Mouse (Mus musculus) heart, embryonic 10.5 days (tissue): ENCODE measurements at regions not wholly inside any gene's neighbourhood (a gene's known extent, or its start where the extent isn't known, plus 50 kb on each side); places are given as distances from the start of the nearest gene placed in this dataset.

Source experiments
- DNase-seq: peaks from one replicate; pipeline ENCODE4 v3.0.0-alpha.2; 2017; ENCODE audit warnings: low spot score
- H3K27ac ChIP-seq: fragments of 300-500 bp; sonication (generic); 2 replicates; pipeline ENCODE4 v1.5.1; 2016; ENCODE audit warnings: mild to moderate bottlenecking
- H3K27me3 ChIP-seq: fragments of 300-500 bp; sonication (generic); 2 replicates; pipeline ENCODE4 v1.6.1; 2016; ENCODE audit warnings: mild to moderate bottlenecking; ENCODE audit not compliant: poor library complexity, insufficient read depth, severe bottlenecking
- H3K36me3 ChIP-seq: fragments of 300-500 bp; sonication (generic); 2 replicates; pipeline ENCODE4 v1.6.1; 2016; ENCODE audit warnings: mild to moderate bottlenecking, moderate library complexity
- H3K4me1 ChIP-seq: fragments of 300-500 bp; sonication (generic); 2 replicates; pipeline ENCODE4 v1.6.1; 2016; ENCODE audit warnings: mild to moderate bottlenecking
- H3K4me3 ChIP-seq: fragments of 300-500 bp; sonication (generic); 2 replicates; pipeline ENCODE4 v1.5.1; 2016; ENCODE audit warnings: mild to moderate bottlenecking, moderate library complexity
- H3K9me3 ChIP-seq: fragments of 300-500 bp; sonication (generic); 2 replicates; pipeline ENCODE4 v1.6.1; 2016; ENCODE audit warnings: mild to moderate bottlenecking, moderate library complexity
- whole genome bisulfite sequencing: fragments of 180-500 bp; shearing (Covaris S2); methylation state at CpG from one replicate; pipeline ENCODE4 v1.1.7; 2016; 5-methylcytosine and 5-hydroxymethylcytosine counted together

GRCm38 (mm10) chr2:30723059-30723587 lies 80.3 kb downstream of the 1700001O22Rik start:
- no peak overlapping the region for H3K4me3 ChIP-seq
- H3K9me3 ChIP-seq = no peaks in the 10 kb centered on the region
- no peaks in the 10 kb centered on the region for H3K27me3 ChIP-seq
- no peak for DNase-seq
- peak overlapping the region; percentile 94 for H3K27ac ChIP-seq
- 25% methylated on average over 10 of the region's 10 CpGs for whole genome bisulfite sequencing
- no peaks in the 10 kb centered on the region for H3K36me3 ChIP-seq
- peaks cover 85% of the 10 kb centered on the region for H3K4me1 ChIP-seq

- no peak for DNase-seq
- Histone ChIP-seq H3K9me3 (no peaks in the 10 kb centered on the region), H3K4me3 (peak overlapping the region; percentile 1; the same call in 1 of the 2 replicates), H3K27me3 (no peaks in the 10 kb centered on the region), H3K27ac (peak overlapping the region; percentile 94), H3K4me1 (peaks cover 92% of the 10 kb centered on the region), H3K36me3 (no peaks in the 10 kb centered on the region)
- 40% methylated on average over 7 of the region's 7 CpGs for WGBS
These were observed 81.0 kb downstream of the 1700001O22Rik start for GRCm38 (mm10) chr2:30722263-30723050.

DNA sequence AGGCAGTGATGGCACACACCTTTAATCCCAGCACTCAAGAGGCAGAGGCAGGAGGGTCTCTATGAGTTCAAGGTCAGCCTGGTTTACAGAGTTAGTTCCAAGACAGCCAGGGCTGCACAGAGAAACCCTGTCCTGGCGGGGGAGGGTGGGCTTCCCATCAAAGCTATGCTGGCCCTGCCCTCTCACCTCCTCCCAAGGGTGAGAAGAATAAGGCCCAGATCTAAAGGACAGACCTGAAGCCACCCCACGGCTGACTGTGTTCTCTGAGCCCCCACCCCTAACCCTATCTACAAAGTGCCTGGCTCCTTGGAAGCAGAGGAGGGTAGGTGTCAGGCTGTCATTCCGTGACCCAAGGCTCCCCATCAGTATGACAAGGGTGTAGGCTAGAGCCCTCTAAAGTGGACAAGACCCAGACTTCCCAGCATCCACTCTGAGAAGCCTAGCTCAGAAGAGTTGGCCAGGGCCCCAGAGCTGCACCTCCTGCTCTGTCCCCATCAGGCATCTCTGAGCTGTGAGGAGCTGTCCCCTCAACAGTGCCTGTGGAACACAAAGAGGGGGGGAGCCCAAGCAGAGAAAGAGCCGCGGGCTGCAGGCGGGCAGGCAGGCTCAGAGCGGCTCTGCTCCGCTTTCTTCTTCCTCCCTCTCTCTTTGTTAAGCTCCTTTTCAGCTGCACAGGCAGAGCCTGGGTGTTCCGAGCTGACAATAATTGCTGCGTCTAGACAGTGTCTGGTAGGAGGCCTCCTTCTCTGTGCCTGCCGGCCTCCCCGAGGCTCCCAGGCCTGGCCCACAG lies 81.8 kb downstream of the 1700001O22Rik start:
- WGBS = 18% methylated on average over 12 of the region's 12 CpGs
- peaks cover 98% of the 10 kb centered on the region for H3K4me1 ChIP-seq

GRCm38 (mm10) chr2:30721048-30721461 lies 82.4 kb downstream of the 1700001O22Rik start:
- H3K9me3 ChIP-seq = no peaks in the 10 kb centered on the region
- no peak overlapping the region for H3K4me3 ChIP-seq
- peak overlapping the region; percentile 94 for H3K27ac ChIP-seq
- no peaks in the 10 kb centered on the region for H3K27me3 ChIP-seq
- H3K36me3 ChIP-seq = no peaks in the 10 kb centered on the region
- H3K4me1 ChIP-seq = peaks cover 98% of the 10 kb centered on the region
- WGBS = 62% methylated on average over 5 of the region's 5 CpGs
- DNase-seq = no peak

More for the DNA sequence above, 81.8 kb downstream of the 1700001O22Rik start:
- no peak for DNase-seq
- Histone ChIP-seq H3K9me3 (no peaks in the 10 kb centered on the region), H3K4me3 (peak overlapping the region; percentile 1; the same call in 1 of the 2 replicates), H3K27me3 (no peaks in the 10 kb centered on the region), H3K27ac (peak overlapping the region; percentile 94), H3K36me3 (no peaks in the 10 kb centered on the region)

DNA sequence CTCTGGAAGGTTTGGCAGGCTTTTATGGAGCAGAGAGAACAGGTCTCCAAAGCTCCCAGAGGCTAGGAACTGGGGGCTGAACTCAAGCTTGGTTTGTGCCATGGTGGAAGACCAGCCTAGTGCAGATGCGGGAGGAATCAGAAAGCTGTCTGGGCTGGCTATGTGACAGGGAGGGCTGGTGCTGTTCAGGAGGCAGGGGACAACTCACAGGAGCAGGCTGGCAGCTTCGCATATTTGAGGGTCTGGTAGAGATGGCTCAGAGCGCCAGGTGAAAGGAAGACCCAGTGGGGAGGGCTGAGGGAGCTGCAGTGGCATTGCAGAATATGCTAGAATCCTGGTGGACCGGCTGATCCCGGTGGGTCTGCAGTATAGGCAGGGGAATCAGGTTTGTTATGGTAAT lies 83.2 kb downstream of the 1700001O22Rik start:
- Histone ChIP-seq H3K4me3 (peak overlapping the region; percentile 51; the same call in 1 of the 2 replicates), H3K9me3 (no peaks in the 10 kb centered on the region), H3K27me3 (no peaks in the 10 kb centered on the region), H3K36me3 (no peaks in the 10 kb centered on the region), H3K4me1 (peaks cover 94% of the 10 kb centered on the region), H3K27ac (peak overlapping the region; percentile 94)
- DNase-seq = no peak
- WGBS = 50% methylated on average over 5 of the region's 5 CpGs

GRCm38 (mm10) chr2:30719611-30720290 lies 83.7 kb downstream of the 1700001O22Rik start:
- WGBS = 21% methylated on average over 8 of the region's 8 CpGs
- H3K4me1 ChIP-seq = peaks cover 88% of the 10 kb centered on the region
- H3K4me3 ChIP-seq = peak overlapping the region; percentile 51
- DNase-seq = no peak
- no peaks in the 10 kb centered on the region for H3K27me3 ChIP-seq
- H3K36me3 ChIP-seq = no peaks in the 10 kb centered on the region
- peak overlapping the region; percentile 94 for H3K27ac ChIP-seq
- no peaks in the 10 kb centered on the region for H3K9me3 ChIP-seq

DNA sequence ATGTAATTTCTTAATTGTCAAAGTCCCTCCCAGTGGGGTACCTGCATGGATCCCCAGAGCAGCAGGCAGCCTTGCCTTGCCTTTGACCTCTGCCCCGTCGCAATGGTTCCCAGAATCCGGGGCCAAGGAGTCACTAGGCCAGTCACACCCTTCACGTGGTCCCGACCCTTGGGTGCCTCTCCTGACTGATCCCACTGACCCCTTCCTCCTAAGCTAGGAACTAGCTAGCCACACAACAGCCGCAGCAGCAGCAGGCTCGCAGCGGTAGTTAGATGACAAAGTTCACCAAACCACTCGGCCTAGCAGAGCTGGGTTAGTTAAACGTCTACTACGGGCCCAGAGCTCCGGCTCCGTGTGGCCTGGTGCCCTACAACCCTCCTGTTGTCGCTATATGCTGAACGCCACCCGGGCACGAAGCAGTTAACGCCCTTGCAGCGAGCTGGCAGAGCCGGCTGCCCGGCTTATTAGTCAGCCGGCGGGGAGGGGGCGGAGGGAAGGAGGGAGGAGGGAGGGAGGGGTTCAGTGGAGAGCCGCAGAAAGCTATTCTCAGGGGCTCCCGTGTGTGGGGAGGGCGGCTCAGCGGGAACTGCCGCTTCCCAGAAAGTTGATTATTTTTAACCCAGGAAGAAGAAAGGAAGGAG lies 84.6 kb downstream of the 1700001O22Rik start:
- Histone ChIP-seq H3K27ac (peak overlapping the region; percentile 94), H3K4me1 (peaks cover 82% of the 10 kb centered on the region), H3K36me3 (no peaks in the 10 kb centered on the region), H3K27me3 (no peaks in the 10 kb centered on the region), H3K9me3 (no peaks in the 10 kb centered on the region), H3K4me3 (peak overlapping the region; percentile 51)
- WGBS = under 1% methylated on average over 29 of the region's 29 CpGs
- DNase-seq = peak; percentile 95

DNA sequence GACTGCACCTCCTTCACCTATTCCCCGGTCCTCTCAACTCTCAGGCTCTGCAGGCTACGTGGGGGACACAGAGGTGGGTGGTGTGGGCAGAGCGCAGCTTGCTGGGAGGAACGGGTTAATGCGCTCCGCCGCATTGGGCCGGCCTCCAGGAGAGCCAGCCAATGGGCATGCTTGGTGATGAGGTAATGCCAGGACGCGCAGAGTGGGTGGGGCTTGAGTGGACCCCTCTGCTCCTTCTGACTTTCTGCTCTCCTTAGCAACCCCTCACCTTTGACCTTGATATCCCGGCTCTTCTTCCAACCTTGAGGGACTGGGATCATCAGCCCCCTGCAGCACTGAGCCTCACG lies 85.2 kb downstream of the 1700001O22Rik start:
- Histone ChIP-seq H3K27ac (peak overlapping the region; percentile 94), H3K27me3 (no peaks in the 10 kb centered on the region), H3K4me1 (peaks cover 79% of the 10 kb centered on the region), H3K4me3 (peak overlapping the region; percentile 51), H3K36me3 (no peaks in the 10 kb centered on the region), H3K9me3 (no peaks in the 10 kb centered on the region)
- WGBS = 0% methylated on average over 12 of the region's 12 CpGs
- DNase-seq = peak; percentile 95

DNA sequence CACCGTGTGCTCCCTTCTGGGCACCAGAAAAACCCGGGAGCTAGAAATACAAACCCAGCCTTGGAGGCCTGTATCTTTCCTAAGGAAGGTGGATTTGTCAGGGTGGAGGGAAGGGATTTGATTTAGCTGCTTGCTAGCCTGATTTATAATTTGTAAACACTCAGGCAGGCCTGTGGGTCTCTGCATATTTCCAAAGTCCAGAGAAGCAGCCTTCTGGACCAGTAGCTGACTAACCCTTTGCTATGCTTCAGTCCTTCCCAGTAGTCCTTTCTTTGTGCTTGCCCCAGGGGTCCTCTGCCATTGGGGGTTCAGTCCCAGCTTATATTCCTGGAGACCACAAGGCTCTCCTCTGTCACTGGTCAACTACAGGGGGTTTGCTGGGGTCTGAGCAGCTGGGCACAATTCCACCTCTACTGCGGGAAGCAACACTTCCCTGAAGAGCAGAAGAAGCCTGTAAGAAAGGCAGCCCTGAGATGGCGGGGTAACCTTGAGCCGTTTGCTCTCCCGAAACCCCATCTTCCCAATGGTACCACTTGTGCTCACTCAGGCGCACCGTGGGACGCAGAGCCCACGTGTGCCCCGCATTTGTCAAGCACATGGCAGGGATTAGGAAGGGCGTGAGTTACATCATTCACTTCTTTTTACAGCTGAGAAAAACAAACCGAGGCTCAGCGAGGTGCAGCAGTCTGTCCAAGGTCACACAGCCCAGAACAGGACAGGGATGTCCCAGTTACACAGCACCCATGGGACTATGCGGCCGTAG lies 85.7 kb downstream of the 1700001O22Rik start:
- no peaks in the 10 kb centered on the region for H3K36me3 ChIP-seq
- H3K4me3 ChIP-seq = peak overlapping the region; percentile 51
- H3K27ac ChIP-seq = peak overlapping the region; percentile 94
- no peak for DNase-seq
- no peaks in the 10 kb centered on the region for H3K27me3 ChIP-seq
- H3K9me3 ChIP-seq = no peaks in the 10 kb centered on the region
- WGBS = 10% methylated on average over 16 of the region's 16 CpGs
- H3K4me1 ChIP-seq = peaks cover 79% of the 10 kb centered on the region

- WGBS = 1% methylated on average over 24 of the region's 24 CpGs
- Histone ChIP-seq H3K36me3 (no peaks in the 10 kb centered on the region), H3K4me3 (peak overlapping the region; percentile 47), H3K27ac (peak overlapping the region; percentile 94), H3K4me1 (peaks cover 79% of the 10 kb centered on the region), H3K27me3 (no peaks in the 10 kb centered on the region), H3K9me3 (no peaks in the 10 kb centered on the region)
- DNase-seq = peak; percentile 88
These were observed 86.6 kb downstream of the 1700001O22Rik start for GRCm38 (mm10) chr2:30716580-30717565.
